Mouse (Mus musculus) myocyte (in vitro differentiated cells): ENCODE measurements around the gene Npepps. TPM values are rescaled to one million over a fixed set of nuclear protein-coding genes. Genes with fewer than 3 reads are reported as not detected.
"Not testable (repeated sequence)": the region's sequence is repeated elsewhere in the genome, so short reads cannot be mapped to it uniquely, and the experiment has no call there.

Experiments
- H3K27me3 ChIP-seq: one replicate; pipeline ENCODE4 v1.6.1; 2011; ENCODE audit not compliant: control insufficient read depth, insufficient read depth, insufficient read length
- H3K36me3 ChIP-seq: one replicate; pipeline ENCODE4 v1.6.1; 2011; ENCODE audit not compliant: control insufficient read depth, insufficient read depth
- H3K4me2 ChIP-seq: one replicate; pipeline ENCODE4 v1.6.1; 2011; ENCODE audit warnings: low read depth, control low read depth
- H3K4me3 ChIP-seq: one replicate; pipeline ENCODE4 v1.5.1; 2011; ENCODE audit warnings: mild to moderate bottlenecking, control low read depth, moderate library complexity
- H3K79me2 ChIP-seq: one replicate; pipeline ENCODE4 v1.6.1; 2011; ENCODE audit not compliant: control insufficient read depth, insufficient read depth
- H3ac ChIP-seq: one replicate; pipeline ENCODE4 v1.6.1; 2011; ENCODE audit not compliant: control insufficient read depth, insufficient read length
- CEBPB ChIP-seq: IDR thresholded peaks from 2 replicates; pipeline ENCODE4 v1.6.1; 2011; ENCODE audit warnings: mild to moderate bottlenecking, moderate library complexity; ENCODE audit not compliant: poor library complexity, insufficient read depth, severe bottlenecking
- E2F4 ChIP-seq: IDR thresholded peaks from one replicate; pipeline ENCODE4 v1.6.1; 2011; ENCODE audit warnings: mild to moderate bottlenecking, control low read depth, moderate library complexity; ENCODE audit not compliant: insufficient read depth
- MAX ChIP-seq: IDR thresholded peaks from one replicate; pipeline ENCODE4 v1.6.1; 2011; ENCODE audit warnings: low read depth, mild to moderate bottlenecking, control low read depth
- MYOD1 ChIP-seq, 3 experiments: IDR thresholded peaks; one replicate each; pipeline ENCODE4 v1.6.1; 2011; ENCODE audit warnings: control low read depth in 2 of 3, low read depth in 2 of 3, mild to moderate bottlenecking in 2 of 3, moderate library complexity in 1 of 3; ENCODE audit not compliant: insufficient read length in 2 of 3, control insufficient read depth in 1 of 3
- MYOG ChIP-seq, 3 experiments: IDR thresholded peaks; one replicate each; pipeline ENCODE4 v1.6.1; 2011; ENCODE audit warnings: control low read depth in 2 of 3, low read depth in 2 of 3, mild to moderate bottlenecking in 2 of 3; ENCODE audit not compliant: insufficient read length in 2 of 3, control insufficient read depth in 1 of 3, insufficient read depth in 1 of 3
- POLR2A ChIP-seq: IDR thresholded peaks from one replicate; pipeline ENCODE4 v1.6.1; 2011; ENCODE audit warnings: low read depth, mild to moderate bottlenecking, control low read depth, moderate library complexity; ENCODE audit not compliant: insufficient read length
- POLR2AphosphoS2 ChIP-seq: IDR thresholded peaks from one replicate; pipeline ENCODE4 v1.6.1; 2011; ENCODE audit warnings: low read depth, control low read depth; ENCODE audit not compliant: insufficient read length
- REST ChIP-seq: IDR thresholded peaks from one replicate; pipeline ENCODE4 v1.6.1; 2011; ENCODE audit warnings: mild to moderate bottlenecking, control low read depth, moderate library complexity; ENCODE audit not compliant: insufficient read depth, insufficient read length
- SRF ChIP-seq: IDR thresholded peaks from one replicate; pipeline ENCODE4 v1.6.1; 2011; ENCODE audit warnings: low read depth; ENCODE audit not compliant: control insufficient read depth, insufficient read length
- TCF12 ChIP-seq: IDR thresholded peaks from one replicate; pipeline ENCODE4 v1.6.1; 2011; ENCODE audit warnings: mild to moderate bottlenecking, control low read depth; ENCODE audit not compliant: poor library complexity, insufficient read depth, severe bottlenecking
- TCF3 ChIP-seq: IDR thresholded peaks from one replicate; pipeline ENCODE4 v1.6.1; 2011; ENCODE audit warnings: low read depth, control low read depth; ENCODE audit not compliant: insufficient read length
- USF1 ChIP-seq: IDR thresholded peaks from one replicate; pipeline ENCODE4 v1.6.1; 2011; ENCODE audit warnings: low read depth, mild to moderate bottlenecking, control low read depth, moderate library complexity
- polyA plus RNA-seq: library from polyadenylated mRNA; unstranded; fragments of >200 nt; fragmentation: generic; extraction: Trizol; gene quantifications from one replicate; pipeline ENCODE4 v1.2.1, GENCODE M21; 2012; ENCODE audit warnings: missing spikeins

Npepps gene
- polyA plus RNA-seq, 1 experiment = 45.6 TPM

GRCm38 (mm10) chr11:97197021-97197420 lies 83.4 kb downstream of the Npepps start:
- H3K36me3 ChIP-seq = no peaks in the 10 kb centered on the region

GRCm38 (mm10) chr11:97196541-97196940 lies 83.9 kb downstream of the Npepps start:
- no peaks in the 10 kb centered on the region for H3K36me3 ChIP-seq
- no peaks in the 10 kb centered on the region for H3K27me3 ChIP-seq
- no peak overlapping the region for H3ac ChIP-seq
- no peak overlapping the region for H3K4me2 ChIP-seq
- H3K4me3 ChIP-seq = no peak overlapping the region
- no peaks in the 10 kb centered on the region for H3K79me2 ChIP-seq
- TF ChIP-seq MYOG (IDR thresholded peaks at IDR 0.05; ENCODE audit: control insufficient read depth in 1 of 3, insufficient read depth in 1 of 3, insufficient read length in 2 of 3, low read depth in 2 of 3) = no peak
- TF ChIP-seq POLR2AphosphoS2 = no peak
- TF ChIP-seq MYOD1 (IDR thresholded peaks at IDR 0.05; ENCODE audit: control insufficient read depth in 1 of 3, insufficient read length in 2 of 3, low read depth in 2 of 3) = no peak
- no peak for TF ChIP-seq CEBPB
- TF ChIP-seq REST = no peak
- TF ChIP-seq TCF12 = no peak
- TF ChIP-seq SRF = no peak
- no peak for TF ChIP-seq MAX
- TF ChIP-seq POLR2A = no peak
- TF ChIP-seq USF1 = no peak
- no peak for TF ChIP-seq E2F4
- TF ChIP-seq TCF3 = no peak

More at GRCm38 (mm10) chr11:97197021-97197420, 83.4 kb downstream of the Npepps start:
- H3K4me2 ChIP-seq = no peak overlapping the region
- no peak overlapping the region for H3ac ChIP-seq
- TF ChIP-seq POLR2AphosphoS2 (no peak), REST (no peak), SRF (no peak), TCF12 (no peak), POLR2A (no peak), USF1 (no peak), CEBPB (no peak)
- H3K27me3 ChIP-seq = no peaks in the 10 kb centered on the region
- H3K4me3 ChIP-seq = no peak overlapping the region
- H3K79me2 ChIP-seq = no peaks in the 10 kb centered on the region

- Histone ChIP-seq H3K27me3 (no peaks in the 10 kb centered on the region), H3K79me2 (peaks cover 11% of the 10 kb centered on the region), H3K36me3 (no peaks in the 10 kb centered on the region), H3K4me3 (no peak overlapping the region), H3K4me2 (no peak overlapping the region), H3ac (no peak overlapping the region)
- TF ChIP-seq MYOG (IDR thresholded peaks at IDR 0.05; ENCODE audit: control insufficient read depth in 1 of 3, insufficient read depth in 1 of 3, insufficient read length in 2 of 3, low read depth in 2 of 3) (no peak), TCF3 (no peak), USF1 (no peak), TCF12 (no peak)
These were observed 87.9 kb downstream of the Npepps start for GRCm38 (mm10) chr11:97192621-97192951.

- Histone ChIP-seq H3K27me3 (no peaks in the 10 kb centered on the region), H3K4me3 (no peak overlapping the region), H3K79me2 (peaks cover 11% of the 10 kb centered on the region), H3ac (no peak overlapping the region), H3K36me3 (no peaks in the 10 kb centered on the region), H3K4me2 (peak overlapping the region; percentile 1)
- TF ChIP-seq REST (no peak), USF1 (peak; percentile 37)
These were observed 88.4 kb downstream of the Npepps start for GRCm38 (mm10) chr11:97191915-97192620.

- Histone ChIP-seq H3K27me3 (no peaks in the 10 kb centered on the region), H3ac (no peak overlapping the region), H3K79me2 (peaks cover 20% of the 10 kb centered on the region), H3K4me3 (no peak overlapping the region), H3K36me3 (no peaks in the 10 kb centered on the region), H3K4me2 (no peak overlapping the region)
- TF ChIP-seq MYOD1 (IDR thresholded peaks at IDR 0.05; ENCODE audit: control insufficient read depth in 1 of 3, insufficient read length in 2 of 3, low read depth in 2 of 3) = peak in 1 of 3 experiments; percentile 36
- TF ChIP-seq SRF = no peak
- no peak for TF ChIP-seq TCF12
- TF ChIP-seq MAX = no peak
- TF ChIP-seq POLR2AphosphoS2 = peak; percentile 37
These were observed 89.4 kb downstream of the Npepps start for GRCm38 (mm10) chr11:97190992-97191391.

- peak overlapping the region; percentile 98 for H3K4me2 ChIP-seq
- H3K4me3 ChIP-seq = peak overlapping the region; percentile 52
- H3K27me3 ChIP-seq, H3K36me3 ChIP-seq, H3ac ChIP-seq: not testable (repeated sequence)
- H3K79me2 ChIP-seq = peaks cover 33% of the 10 kb centered on the region
These were observed 90.8 kb downstream of the Npepps start for GRCm38 (mm10) chr11:97189645-97190044.
